Mouse (Mus musculus): ENCODE measurements around the gene Mapkapk3.

DNA sequence AAGGTAGTCTGAATTCAATTTTAAA lies 6.2 kb upstream of the Mapkapk3 start, which contains the start of gene Cish:
- TF ChIP-seq GATA1 (IDR thresholded peaks at IDR 0.05; ENCODE audit: low read length): no peak
- TF ChIP-seq TAL1 (IDR thresholded peaks at IDR 0.05; ENCODE audit: low read length): no peak

Data from erythroblast, embryonic 14.5 days (primary cell).